Mouse (Mus musculus): ENCODE data around the gene Itgb6. TPM values are rescaled to one million over a fixed set of nuclear protein-coding genes. Genes with fewer than 3 reads are reported as not detected.

Itgb6 gene
- polyA plus RNA-seq, 1 experiment from 2014 or later, result 0.06 TPM

- no peak overlapping the region for H3K27ac ChIP-seq (ENCODE audit: low read depth)
- WGBS (ENCODE audit: insufficient replicate concordance), result 77% methylated on average over 2 of the region's 2 CpGs
- H3K4me3 ChIP-seq (ENCODE audit: low read depth, low read length), result no peak overlapping the region
- ATAC-seq, result no peak
- no peak overlapping the region for H3K9ac ChIP-seq (replicated peaks)
- H3K27me3 ChIP-seq (ENCODE audit: insufficient read depth, low read length), result no peaks in the 10 kb centered on the region
- DNase-seq, result no peak
- H3K36me3 ChIP-seq (replicated peaks; ENCODE audit: insufficient read depth, low read length), result no peaks in the 10 kb centered on the region
- TF ChIP-seq CTCF (IDR thresholded peaks at IDR 0.05; ENCODE audit: low read depth), result no peak
- TF ChIP-seq EP300 (IDR thresholded peaks at IDR 0.05; ENCODE audit: low read depth), result no peak
- peaks cover 4% of the 10 kb centered on the region for H3K4me1 ChIP-seq (ENCODE audit: insufficient read depth)
- no peak overlapping the region for H3K4me2 ChIP-seq (ENCODE audit: low read depth, low read length)
- H3K9me3 ChIP-seq (ENCODE audit: low read length), result no peaks in the 10 kb centered on the region
Measured at GRCm38 (mm10) chr2:60549851-60550250, 172.6 kb downstream of the Itgb6 start.

Other genes starting within 250 kb of the Itgb6 start
- 0.30 and 0.35 TPM in 2 replicates for gene Pla2r1, start 169.3 kb downstream of the Itgb6 start, polyA plus RNA-seq (2015; fragmentation: Nextera tagmentation; extraction: Ambion mirVana)
- 36.5 and 38.5 TPM in 2 replicates for gene Rbms1, start 240.5 kb upstream of the Itgb6 start, polyA plus RNA-seq (2015; fragmentation: Nextera tagmentation; extraction: Ambion mirVana)

All from liver, postnatal 0 days (tissue).